Mouse (Mus musculus) megakaryocyte, embryonic 14.5 days (primary cell): ENCODE data around the gene Plekhg2.

Experiments used
- FLI1 ChIP-seq: IDR thresholded peaks from 2 replicates; pipeline ENCODE4 v1.6.1; 2012; ENCODE audit warnings: low read length, inconsistent platforms, mixed read lengths
- GATA1 ChIP-seq: IDR thresholded peaks from 3 replicates; pipeline ENCODE4 v1.6.1; 2012; ENCODE audit warnings: mixed read lengths, low read length, inconsistent platforms, borderline replicate concordance

DNA sequence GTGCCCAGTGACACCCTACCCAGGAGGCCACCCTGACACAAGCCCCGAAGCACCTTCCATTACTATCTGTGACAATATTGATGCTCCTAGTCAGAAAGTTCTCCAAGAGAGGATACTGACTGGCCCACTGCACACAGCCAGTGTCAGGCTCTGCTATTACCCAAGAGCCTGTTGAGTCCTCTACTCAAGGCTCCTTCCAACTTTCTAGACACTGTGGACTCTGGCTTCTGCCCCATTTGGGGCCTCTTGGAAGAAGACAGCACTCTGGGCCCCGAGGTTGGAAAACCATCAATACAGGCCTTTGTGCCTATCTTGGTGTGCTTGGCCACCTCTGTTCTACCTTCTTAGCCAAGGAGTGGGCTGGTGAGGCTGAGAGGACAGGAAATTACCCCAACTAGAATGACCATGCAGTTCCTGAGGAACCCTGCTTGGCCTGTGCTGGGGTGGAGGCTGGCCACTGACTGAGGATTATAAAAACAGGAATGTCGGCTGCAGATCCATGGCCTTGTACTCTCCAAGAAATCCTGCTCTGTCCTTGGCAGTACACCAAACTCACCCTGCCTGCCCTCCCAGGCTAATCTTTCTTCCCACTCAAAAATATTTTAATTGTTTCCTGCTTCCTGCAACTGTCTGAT, 38.6 kb upstream of the Plekhg2 start:
- TF ChIP-seq GATA1 (no peak), FLI1 (no peak)
